Mouse (Mus musculus) adrenal gland, adult 18-20 months (tissue): Measurements from ENCODE around the gene Myh7b. TPM values are rescaled to one million over a fixed set of nuclear protein-coding genes. Genes with fewer than 3 reads are reported as not detected.

ENCODE experiments used
- DNase-seq, 2 experiments: peaks; one replicate each; pipeline ENCODE4 v3.0.0; 2021 to 2022; ENCODE audit warnings: low spot score in 2 of 2
- total RNA-seq, 2 experiments: library from RNA; stranded (reverse); gene quantifications; 1 replicate in 1 of 2; 2 replicates in 1 of 2; pipeline ENCODE4 v1.2.3; 2021

The Myh7b gene
- total RNA-seq, 2 experiments from 2014 or later: 0.17 to 0.45 TPM

GRCm38 (mm10) chr2:155633731-155634130 is 22.7 kb downstream of the Myh7b start:
- DNase-seq: no peak

GRCm38 (mm10) chr2:155634562-155634961 is 23.6 kb downstream of the Myh7b start:
- DNase-seq: no peak

DNA sequence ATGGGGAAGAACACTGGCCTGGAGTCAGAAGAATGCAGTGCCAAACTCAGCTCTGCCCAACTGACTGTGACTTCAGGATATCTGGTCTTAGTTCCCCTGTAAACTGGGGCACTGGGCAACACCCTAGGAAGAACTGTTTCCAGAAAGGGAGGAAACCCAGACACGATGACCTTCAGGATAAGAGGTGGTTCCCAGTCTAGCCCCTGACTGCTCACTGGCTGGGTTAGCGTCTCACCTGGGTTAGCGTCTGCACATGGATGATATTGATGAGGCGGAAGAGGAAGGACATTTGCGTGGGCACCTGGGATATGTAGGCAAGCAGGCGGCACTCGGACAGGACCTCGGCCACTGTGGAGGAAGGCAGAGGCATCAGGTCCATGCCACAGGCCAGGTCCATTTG is 24.9 kb downstream of the Myh7b start:
- DNase-seq: no peak

GRCm38 (mm10) chr2:155636881-155637280 is 25.9 kb downstream of the Myh7b start:
- no peak for DNase-seq

DNA sequence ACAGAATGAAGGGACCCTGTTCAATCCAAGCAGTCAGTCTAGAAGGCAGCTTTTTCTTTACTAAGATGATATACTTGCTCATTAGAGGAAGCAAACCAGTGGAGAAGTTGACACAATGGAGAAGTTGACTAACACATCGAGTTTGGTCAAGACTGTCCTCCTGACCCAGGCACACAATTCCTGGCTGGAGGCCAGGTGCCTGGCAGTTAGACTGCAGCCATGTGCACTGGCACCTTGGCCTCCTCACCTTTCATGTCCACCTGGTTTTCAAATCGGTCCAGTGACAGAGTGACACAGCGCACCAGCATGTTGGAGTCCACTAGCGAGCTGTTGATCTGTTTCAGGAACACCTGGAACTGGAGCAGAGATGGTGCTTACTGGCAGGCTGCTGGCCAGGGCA is 26.4 kb downstream of the Myh7b start:
- no peak for DNase-seq

DNA sequence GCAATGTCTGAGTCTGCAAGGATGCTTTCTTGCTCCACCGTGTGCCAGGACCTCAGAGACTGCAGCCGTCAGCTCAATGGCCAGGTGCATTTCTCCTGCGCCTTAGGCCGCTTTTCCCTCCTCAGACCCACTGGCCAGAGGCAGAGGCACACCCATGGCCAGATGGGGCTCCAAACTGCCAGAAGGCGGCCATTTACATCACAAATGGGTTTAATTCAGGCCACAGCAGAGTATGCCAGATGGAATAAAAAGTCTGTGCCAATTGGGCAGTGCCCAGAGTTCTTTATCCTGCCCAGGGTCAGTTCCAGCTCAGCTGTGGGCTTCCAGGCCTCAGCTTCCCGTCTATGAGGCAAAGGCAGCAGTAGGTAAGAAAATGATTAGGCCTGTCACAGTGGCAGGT is 29.6 kb downstream of the Myh7b start:
- DNase-seq: no peak

DNA sequence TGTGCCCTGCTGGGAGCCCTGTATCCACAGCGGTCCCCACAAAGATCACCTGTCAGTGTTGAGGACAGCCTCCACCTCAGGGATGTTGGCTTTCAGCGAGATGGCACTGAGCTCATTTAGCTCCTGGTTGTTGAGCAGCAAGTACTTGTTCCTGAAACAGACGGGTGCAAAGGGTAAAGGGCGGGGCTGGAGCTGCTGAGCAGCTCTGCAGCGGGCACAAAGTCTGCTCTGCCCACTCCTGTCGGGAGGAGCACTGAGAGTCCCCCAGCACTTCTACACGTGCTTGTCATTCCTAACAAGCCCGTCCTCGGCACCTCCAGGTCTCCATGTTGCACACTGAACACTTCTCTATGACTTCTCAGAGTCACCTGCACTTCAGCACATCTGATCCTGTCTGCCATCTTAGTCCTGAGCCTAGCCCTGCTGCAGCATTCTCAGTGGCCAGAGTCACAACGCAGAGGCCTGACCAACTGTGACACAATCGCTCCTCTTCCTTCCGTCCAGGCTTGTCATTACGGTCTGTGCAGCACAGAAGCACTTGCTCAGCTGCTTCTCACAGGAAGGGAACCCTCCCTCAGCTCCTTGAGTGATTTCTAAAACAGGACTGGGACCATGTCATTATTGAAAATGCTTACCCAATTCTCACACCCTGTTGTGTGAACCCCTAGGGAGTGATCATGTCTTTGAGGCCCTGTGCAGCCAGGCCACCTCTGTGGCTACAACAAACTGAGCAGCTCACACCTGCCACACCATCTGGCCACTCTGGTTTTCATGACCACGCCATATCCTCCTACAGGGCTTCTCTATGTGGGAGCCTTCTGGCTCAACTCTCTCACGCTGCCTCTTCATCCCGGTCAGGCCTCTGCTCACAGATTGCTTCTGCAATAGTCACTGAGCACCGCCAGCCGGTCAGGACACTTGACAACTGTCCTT is 30.8 kb downstream of the Myh7b start:
- no peak for DNase-seq

GRCm38 (mm10) chr2:155645746-155646145 is 34.7 kb downstream of the Myh7b start:
- DNase-seq: no peak

DNA sequence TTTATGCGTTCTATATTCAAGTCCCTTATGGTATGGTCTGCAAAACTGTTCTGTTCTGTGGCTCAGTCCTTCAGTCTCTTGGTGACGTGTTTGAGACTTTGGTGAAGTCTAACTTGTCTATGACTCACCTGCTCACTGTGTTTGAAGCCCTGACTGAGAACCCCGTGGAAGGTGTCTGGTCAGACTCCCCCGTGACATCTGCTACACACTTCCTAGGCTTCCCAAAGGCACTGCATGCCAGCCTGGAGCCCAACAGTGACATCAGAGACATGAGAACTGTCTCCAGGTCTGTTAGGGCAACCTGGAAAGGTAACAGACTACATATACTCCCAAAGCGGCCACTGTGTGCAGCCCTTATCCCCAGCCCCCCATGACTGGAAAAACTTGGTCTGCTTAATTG is 41.6 kb downstream of the Myh7b start:
- DNase-seq: no peak

- DNase-seq: no peak
Measured at GRCm38 (mm10) chr2:155655759-155656372, 44.9 kb downstream of the Myh7b start.

DNA sequence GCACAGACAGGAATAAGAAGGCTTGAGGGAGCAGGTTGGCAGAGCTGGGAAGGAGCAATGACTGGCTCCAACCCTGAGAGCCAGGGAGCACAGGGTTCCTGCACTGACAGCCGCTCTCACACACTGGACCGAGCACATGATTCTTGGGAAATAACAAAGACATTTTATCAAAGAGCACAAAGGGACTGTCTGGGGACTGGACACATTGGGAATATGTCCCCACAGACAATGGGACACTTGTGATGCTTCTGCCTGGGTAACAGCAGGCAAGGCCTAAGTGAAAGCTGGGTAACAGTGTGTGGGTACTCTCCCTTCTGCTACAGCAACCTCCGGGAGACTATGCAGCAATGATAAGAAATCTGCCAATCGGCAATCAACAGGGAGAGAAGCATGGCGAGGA is 51.4 kb downstream of the Myh7b start:
- no peak for DNase-seq

GRCm38 (mm10) chr2:155663097-155663496 is 52.1 kb downstream of the Myh7b start:
- DNase-seq: peak in 1 of 2 experiments; percentile 23

GRCm38 (mm10) chr2:155663910-155664460 is 53.0 kb downstream of the Myh7b start:
- DNase-seq: no peak

GRCm38 (mm10) chr2:155667881-155668280 is 56.9 kb downstream of the Myh7b start:
- no peak for DNase-seq

DNA sequence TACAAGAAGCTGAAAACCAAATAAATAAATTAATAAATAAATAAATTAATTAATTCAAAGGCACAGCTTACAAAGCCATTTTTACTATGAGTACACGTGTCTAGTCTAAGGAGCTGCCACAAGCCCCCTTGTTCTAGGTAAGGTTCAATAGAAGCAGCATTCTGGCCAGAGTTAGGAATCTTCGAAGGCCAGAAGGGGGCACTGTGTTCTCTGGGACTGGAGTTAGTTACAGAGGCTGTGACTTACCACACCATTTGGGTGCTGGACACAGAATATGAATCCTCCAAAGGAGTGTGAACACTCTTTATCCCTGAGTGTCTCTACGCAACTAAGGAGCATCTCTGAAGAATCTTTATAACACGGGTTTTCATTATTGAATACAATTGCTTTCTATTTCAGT is 57.4 kb downstream of the Myh7b start:
- no peak for DNase-seq

GRCm38 (mm10) chr2:155671236-155671635 is 60.2 kb downstream of the Myh7b start:
- DNase-seq: peak in 1 of 2 experiments; percentile 49

DNA sequence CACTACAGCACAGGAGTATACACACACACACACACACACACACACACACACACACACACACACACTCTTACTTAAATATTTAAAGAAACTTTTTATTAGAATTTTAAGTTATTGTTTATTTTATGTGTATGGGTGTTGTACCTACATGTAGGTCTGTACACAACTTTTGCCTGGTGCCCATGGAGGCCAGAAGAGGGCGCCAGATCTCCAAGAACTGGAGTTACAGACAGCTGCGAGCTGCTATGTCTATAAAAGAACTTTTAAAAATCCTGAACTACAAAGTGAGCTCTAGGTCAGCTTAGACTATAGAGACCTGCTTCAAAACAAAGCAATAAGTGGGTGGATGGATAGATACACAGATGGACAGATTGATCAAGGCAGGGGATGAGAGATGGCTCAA is 62.5 kb downstream of the Myh7b start:
- DNase-seq: peak; percentile 60 to 78

GRCm38 (mm10) chr2:155675118-155675517 is 64.1 kb downstream of the Myh7b start:
- no peak for DNase-seq

GRCm38 (mm10) chr2:155679586-155680110 is 68.6 kb downstream of the Myh7b start:
- no peak for DNase-seq

DNA sequence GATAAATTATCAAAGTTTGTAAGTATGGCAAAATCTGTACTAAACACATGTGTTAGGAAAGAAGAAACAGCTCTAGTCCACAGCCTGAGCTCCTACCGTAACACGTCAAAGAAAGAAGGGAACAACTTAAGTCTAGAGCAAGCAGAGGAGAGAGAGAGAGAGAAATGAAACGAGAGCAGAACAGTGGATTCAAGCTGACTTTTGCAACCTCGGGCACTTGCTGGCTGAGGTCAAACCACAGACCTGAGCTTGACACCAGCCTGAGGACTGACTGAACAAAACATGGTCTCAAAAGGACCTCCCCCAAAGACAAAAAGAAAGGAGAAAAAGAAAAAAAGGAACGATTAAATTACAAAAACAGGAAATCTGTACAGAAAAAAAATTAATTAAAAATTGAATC is 69.6 kb downstream of the Myh7b start:
- no peak for DNase-seq

DNA sequence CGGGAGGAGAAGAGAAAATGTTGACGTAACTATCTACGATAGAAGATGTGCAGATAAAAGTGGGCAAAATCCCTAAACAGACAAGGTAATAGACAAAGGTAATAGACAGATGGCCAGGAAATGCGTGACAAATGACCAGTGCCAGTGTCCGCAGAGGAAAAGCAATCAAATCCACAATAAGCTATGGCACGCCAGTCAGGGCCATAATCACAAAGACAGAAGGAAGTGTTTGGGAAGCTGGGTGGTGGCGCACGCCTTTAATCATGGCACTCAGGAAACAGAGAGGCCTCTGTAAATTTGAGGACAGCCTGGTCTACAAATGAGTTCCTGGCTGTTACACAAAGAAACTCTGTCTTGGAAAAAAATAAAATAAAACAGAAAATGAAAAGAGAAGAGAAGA is 70.2 kb downstream of the Myh7b start:
- no peak for DNase-seq

- no peak for DNase-seq
Measured at GRCm38 (mm10) chr2:155681874-155682273, 70.9 kb downstream of the Myh7b start.
